Mouse (Mus musculus): Measurements from ENCODE around the gene Fam171a1.
"Not testable (repeated sequence)": the region's sequence is repeated elsewhere in the genome, so short reads cannot be mapped to it uniquely, and the experiment has no call there.

Gene Fam171a1

GRCm38 (mm10) chr2:3113866-3114265 lies at the start of gene Fam171a1:
TSS of gene Fam171a1 (plus strand) at chr2:3114224.
- DNase-seq (ENCODE audit: low spot score in 2 of 2): no peak

GRCm38 (mm10) chr2:3069140-3069539 lies 44.9 kb upstream of the Fam171a1 start:
- DNase-seq (ENCODE audit: low spot score in 2 of 2): no peak

GRCm38 (mm10) chr2:3088361-3088760 lies 25.7 kb upstream of the Fam171a1 start:
- not testable (repeated sequence) for DNase-seq (ENCODE audit: low spot score in 2 of 2)

DNA sequence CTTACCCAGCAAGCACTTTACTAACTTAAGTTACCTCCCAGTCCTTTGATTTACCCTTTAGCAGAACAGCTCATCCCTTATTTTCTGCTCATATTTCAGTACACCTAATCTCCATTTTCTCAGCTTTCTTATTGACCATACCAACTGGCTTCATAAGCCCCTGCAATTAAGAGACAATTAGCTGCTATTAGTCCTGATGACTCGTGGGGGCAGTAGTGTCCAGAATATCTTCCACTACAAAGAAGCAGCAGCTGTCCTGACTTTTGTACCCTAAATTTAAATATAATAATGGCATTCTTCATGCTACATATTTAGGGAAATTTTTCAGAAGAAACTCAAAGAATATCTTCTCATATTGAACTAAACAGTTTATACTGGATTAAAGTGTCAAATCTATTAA lies 24.8 kb upstream of the Fam171a1 start:
- no peak for DNase-seq (ENCODE audit: low spot score in 2 of 2)

DNA sequence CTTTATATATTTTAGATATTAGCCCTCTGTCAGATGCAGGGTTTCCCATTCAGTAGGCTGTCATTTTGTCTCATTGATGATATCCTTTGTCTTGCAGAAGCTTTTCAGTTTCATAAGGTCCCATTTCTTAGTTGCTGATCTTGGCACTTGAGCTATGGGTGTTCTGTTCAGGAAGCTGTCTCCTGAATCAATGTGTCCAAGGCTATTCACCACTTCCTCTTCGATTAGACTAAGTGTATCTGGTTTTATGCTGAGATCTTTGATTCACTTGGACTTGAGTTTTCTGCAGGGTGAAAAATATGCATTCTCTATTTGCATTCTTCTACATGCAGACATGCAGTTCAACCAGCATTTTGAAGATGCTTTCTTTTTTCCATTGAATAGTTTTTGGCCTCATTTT lies 17.9 kb upstream of the Fam171a1 start:
- DNase-seq (ENCODE audit: low spot score in 2 of 2): no peak

DNA sequence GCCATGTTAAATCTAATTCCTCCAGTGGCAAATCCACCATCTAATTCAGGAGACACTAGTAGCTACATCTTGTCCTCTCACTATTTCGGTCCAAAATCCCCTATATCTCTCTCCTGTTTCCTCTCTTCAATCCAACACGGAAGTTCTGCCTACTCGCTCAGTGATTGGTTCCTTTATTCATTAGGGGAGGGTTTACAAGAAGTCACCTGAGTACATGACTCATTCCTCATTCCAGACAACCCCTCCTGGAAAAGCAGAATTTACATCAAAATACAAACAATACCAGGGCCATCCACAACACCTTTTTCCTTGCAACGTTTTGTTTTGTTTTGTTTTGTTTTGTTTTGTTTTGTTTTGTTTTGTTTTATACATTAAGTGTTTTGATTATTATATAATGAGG lies 14.1 kb upstream of the Fam171a1 start:
- DNase-seq (ENCODE audit: low spot score in 2 of 2): no peak

DNA sequence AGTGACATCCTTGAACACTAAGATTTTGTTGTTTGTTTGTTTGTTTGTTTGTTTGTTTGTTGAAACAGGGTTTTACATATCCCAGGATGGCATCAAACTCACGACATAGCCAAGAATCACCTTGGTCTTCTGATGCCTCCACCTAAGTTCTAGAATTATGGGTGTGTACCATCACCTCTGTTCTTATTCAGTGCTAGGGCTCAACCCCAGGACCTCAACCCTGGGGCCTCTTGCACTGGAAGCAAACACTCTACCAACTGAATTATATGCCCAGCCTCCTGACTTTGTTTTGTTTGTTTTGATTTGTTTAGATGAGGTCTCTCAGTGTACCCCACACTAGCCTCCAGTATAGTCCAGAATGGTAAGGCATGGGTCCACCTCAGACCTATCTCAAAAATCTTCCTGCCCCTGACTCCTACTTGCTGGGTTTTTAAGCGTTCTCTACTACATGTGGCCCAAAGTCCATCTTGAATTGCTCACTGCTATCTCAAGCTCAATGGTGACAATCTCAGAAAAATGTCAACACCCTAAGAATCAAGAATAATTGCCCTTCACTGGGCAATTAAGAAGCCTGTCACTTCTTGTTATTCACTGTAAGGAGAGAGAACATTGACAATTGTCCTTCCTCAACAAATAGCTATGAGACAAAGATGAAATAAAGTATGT lies 12.6 kb upstream of the Fam171a1 start:
- no peak for DNase-seq (ENCODE audit: low spot score in 2 of 2)

DNA sequence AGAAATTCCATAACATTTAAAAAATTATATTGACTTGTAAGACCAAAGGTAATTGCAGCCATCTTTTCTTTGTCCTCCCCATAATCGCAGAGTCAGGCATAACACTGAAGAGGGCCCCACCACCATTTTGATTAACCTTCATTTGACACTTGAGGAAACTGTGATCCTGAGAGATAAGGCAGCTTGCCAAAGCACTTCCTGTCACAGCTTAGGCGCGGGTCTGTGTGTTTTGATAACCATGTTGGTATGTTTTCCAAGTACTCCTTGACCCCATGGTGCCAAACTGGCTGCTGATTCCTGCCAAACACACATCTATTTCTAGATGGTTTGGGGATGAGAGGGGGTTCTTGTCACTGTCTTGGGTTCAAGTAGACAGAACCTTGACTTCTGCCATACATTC lies 11.7 kb upstream of the Fam171a1 start:
- DNase-seq (ENCODE audit: low spot score in 2 of 2): no peak

DNA sequence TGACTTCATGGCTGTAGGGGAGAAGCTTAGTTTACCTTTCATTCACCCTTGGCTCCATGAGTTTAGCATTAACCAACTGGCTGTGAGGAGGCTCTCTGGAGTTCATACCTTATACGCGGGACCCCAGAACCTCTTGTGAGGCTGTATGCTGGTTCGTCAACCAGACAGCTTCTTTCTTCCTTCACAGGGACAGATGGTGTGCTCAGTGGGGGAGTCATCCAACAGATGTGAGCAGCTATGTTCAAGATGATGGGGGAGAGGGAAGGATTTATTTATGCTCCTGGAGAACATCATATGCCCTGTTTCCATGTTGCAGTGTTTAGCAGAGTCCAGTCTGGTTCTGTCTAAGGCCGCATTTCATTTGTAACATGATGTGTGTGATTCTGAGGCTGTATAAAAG lies 6.6 kb upstream of the Fam171a1 start:
- DNase-seq (ENCODE audit: low spot score in 2 of 2): no peak

- DNase-seq (ENCODE audit: low spot score in 2 of 2): no peak
These were observed 5.6 kb upstream of the Fam171a1 start for GRCm38 (mm10) chr2:3108431-3108830.

- DNase-seq (ENCODE audit: low spot score in 2 of 2): no peak
These were observed 5.2 kb upstream of the Fam171a1 start for GRCm38 (mm10) chr2:3108834-3109233.

DNA sequence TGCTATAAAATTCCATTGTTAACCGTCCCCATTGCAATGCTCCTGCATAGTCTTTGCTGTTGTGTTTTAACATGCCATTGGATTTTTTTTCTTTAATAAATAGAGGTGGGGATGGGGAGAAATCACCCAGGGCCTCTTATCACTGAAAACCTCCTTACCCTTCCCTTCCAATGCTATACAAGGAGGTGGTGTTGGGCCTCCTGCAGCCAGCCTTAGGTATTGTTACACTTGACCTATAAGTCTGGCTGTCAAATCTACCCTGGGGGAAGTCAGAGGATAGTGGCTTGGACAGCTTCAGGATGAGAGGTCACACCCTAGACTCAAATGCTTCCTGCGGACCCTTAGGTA lies 3.8 kb downstream of the Fam171a1 start:
- no peak for DNase-seq (ENCODE audit: low spot score in 2 of 2)

GRCm38 (mm10) chr2:3118203-3118941 lies 4.3 kb downstream of the Fam171a1 start:
- peak; percentile 10 to 36 for DNase-seq (ENCODE audit: low spot score in 2 of 2)

GRCm38 (mm10) chr2:3118969-3119368 lies 4.9 kb downstream of the Fam171a1 start:
- DNase-seq (ENCODE audit: low spot score in 2 of 2): no peak

DNA sequence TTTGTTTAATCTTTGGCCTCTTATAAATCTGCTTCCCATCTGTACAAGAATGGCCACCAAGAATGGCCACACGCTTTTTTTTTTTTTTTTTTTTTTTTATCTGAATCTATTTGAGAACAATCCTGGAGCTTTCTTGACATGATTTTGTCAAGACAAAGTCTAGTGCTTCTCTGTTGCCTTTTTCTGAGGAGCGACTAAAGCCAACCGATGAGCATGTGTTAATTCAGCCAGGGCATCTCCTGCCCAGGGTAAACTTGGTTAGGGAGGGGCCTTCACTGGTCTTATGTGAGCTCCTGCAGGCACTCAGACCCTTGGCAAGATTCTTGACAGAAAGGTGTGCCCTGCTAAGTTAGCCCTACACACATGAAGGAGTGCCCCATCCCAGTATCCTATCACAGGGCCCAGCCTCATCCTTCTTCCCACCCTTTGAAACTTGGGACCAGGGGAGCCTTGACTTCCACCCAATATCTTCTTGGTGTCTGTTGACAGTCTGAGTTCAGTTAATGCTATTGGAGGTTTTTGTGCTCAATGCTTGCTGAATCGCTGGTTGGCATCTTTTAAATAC lies 5.4 kb downstream of the Fam171a1 start:
- DNase-seq (ENCODE audit: low spot score in 2 of 2): no peak

- no peak for DNase-seq (ENCODE audit: low spot score in 2 of 2)
These were observed 8.5 kb downstream of the Fam171a1 start for GRCm38 (mm10) chr2:3122571-3122970.

- DNase-seq (ENCODE audit: low spot score in 2 of 2): no peak
These were observed 13.3 kb downstream of the Fam171a1 start for GRCm38 (mm10) chr2:3127256-3127883.

DNA sequence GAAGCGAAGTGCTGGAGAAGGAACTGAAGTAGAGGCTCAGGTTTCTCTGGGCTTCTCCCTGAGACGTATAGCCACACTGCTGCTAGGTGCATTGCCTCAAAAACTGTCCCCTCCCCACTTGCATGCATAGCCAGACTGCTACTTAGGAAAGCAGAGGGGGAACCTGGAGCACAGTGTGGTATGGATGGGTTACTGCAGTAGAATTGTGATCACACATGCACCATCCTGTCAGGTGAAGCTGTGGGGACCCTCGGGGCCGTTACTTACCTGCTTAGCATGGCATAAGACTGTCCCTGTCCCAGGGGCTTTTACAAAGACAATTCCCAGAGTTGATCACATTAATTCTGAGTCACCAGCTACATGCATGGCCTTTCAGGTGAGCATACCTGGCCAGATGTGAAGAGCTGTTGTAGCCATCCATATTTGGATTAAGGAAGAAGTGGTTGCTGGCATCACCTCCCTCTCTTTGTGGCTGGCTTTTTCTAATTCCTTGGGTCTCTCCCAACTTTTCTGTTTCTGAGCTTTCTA lies 14.4 kb downstream of the Fam171a1 start:
- no peak for DNase-seq (ENCODE audit: low spot score in 2 of 2)

DNA sequence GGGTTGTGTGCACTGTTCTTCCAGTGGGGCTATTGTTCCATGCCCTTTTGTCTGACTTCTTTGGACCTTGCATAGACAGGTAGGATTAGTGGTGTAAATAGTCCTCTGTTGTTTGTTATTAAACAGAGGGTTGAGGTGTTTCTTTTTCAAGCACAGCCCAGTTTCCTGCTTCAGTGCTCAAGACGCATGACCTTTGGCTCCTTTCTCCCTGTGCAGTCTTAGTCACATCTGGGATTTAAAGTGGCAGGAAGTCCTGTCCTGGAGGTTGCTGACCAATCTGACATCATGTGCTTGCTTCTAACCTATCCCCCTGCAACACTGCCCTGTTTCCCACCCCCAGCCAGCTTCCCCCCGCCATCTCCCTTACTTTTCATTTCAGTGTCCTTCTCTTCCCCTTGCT lies 14.9 kb downstream of the Fam171a1 start:
- no peak for DNase-seq (ENCODE audit: low spot score in 2 of 2)

DNA sequence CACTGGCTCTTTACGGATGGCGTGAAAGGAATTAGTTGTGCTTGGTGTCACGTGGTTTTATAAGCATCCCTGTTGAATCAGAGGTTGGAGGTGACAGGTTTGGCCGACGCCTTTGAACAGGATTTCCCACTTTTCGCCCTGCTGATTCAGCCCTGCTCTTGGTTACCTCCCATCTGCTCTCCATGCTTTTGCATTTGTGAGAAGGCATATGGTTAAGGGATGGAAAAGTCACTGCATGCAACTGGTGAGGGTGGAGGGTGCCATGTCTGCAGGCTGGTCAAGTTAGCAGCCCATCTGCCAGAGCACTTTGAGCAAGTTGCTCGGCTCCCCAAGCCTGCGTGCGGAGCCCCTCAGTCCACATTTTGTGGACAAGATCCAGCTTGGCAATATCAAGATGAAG lies 18.4 kb downstream of the Fam171a1 start:
- DNase-seq (ENCODE audit: low spot score in 2 of 2): no peak

DNA sequence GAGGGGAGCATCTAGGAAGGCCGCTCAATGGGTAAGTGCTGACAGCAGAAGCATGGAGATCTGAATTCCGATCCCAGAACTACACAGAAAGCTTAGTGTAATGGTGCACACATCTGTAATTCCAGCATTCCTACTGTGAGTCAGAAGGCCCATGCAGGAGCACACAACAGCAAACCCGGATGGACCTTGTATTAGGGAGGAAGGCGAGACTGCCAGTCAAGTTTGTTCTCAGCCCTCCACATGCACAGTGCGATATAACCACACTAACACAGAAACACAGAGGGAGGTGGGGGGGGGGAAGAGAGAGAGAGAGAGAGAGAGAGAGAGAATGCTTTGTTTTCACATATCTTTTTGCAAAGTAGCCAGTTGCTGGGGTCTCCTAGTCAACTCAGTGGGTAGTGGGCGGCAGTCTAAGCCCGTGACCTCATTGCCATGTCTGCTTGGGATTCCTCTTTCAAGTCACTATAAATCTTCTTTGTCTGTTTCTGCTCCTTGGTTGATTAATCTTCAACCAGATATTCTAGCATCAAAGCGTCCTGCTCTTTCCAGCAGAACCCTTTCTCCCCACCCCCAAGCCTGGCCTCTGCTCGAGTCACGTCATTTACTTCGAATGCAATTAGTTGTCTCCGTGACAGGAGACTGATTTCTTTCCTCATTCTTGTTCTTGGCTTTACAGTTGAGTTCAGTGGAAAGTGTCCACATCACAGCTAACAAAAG lies 20.7 kb downstream of the Fam171a1 start:
- DNase-seq (ENCODE audit: low spot score in 2 of 2): no peak

- no peak for DNase-seq (ENCODE audit: low spot score in 2 of 2)
These were observed 21.3 kb downstream of the Fam171a1 start for GRCm38 (mm10) chr2:3135297-3135684.

Measured in spleen, postnatal 14 days (tissue).